Mouse (Mus musculus) 3T3-L1 (cell line): ENCODE data around the gene Chd1.

Experiments used
- DNase-seq: peaks from one replicate; pipeline ENCODE4 v3.0.0-alpha.2; 2015; ENCODE audit warnings: low read depth, low spot score

Gene Chd1

GRCm38 (mm10) chr17:15808468-15809374 is 104.0 kb downstream of the Chd1 start:
- DNase-seq: no peak

GRCm38 (mm10) chr17:15809949-15810348 is 105.2 kb downstream of the Chd1 start:
- DNase-seq: no peak

DNA sequence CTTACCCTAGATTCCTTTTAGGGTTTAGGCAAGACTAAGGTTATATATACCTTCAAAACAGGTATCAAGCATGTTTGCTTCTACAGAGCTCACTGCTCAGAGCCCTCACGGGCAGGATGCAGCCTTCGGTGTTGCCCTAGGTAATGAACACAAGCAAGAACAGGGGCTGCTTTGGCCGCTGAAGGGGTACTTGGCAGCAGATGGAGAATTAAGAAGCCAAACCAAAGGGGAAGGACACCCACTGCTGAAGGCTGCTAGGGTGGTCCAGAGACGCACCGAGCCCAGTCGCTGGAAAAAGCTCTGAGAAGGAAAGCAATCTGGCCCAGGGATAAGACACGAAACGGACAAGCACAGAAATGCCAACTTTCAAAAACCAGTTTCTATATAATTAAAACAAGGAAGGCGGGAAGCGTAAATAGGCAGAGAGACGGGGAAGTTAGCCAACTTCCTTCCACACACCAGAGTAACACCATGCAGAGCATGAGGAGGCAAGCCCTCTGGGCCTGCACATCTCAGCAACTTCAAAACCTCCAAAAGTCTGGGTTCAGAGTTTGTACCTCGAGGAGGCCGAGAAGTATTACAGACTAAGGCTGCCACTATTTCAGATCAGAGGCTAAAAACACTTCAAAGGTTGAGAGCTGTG is 107.5 kb downstream of the Chd1 start:
- DNase-seq: no peak

DNA sequence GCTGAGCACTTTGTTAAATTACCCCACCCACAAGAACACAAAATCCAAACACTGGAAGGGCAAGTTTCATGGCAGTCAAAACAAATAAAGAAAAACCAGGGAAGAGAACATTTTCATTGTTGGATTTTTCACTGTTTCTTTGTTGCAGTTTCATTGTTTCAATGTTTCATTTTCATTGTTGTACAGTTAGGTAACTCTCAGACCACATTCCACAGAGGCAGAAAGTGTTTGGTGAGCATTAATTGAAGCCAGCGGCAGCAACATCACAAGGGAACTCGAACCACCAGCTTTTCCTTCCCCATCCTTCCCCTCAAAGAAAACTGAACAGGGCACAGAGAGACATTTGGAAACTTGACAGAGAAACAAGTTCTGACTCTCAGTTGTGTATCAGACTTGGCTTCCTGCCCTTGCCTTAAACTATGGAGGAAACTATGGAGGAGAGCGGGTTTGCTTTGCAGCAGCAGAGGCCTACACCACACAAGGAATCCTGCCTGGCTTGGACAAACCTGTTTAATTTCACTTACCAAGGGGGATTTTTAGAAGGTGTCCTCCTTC is 109.0 kb downstream of the Chd1 start:
- peak; percentile 37 for DNase-seq

- no peak for DNase-seq
Measured at GRCm38 (mm10) chr17:15815312-15816018, 110.7 kb downstream of the Chd1 start.

- no peak for DNase-seq
Measured at GRCm38 (mm10) chr17:15816379-15817095, 111.8 kb downstream of the Chd1 start.

DNA sequence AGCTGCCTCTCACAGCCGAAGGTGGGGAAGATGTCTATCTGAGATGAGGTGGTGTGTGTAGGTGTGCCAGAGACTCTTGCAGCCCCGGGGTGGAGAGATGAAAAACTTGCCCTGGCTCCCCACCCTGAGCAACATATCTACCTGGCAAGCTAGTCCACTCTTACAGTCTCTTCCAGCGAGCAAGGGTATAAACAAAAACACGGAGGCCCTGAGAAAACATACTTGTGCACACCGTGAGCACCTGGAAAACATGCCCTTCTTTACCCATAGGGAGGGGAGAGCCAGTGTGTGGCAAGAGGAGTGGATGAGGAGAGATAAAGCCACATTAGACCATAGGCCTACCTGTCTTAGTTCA is 112.3 kb downstream of the Chd1 start:
- no peak for DNase-seq

- DNase-seq: peak; percentile 9
Measured at GRCm38 (mm10) chr17:15817634-15818033, 112.9 kb downstream of the Chd1 start.

- DNase-seq: no peak
Measured at GRCm38 (mm10) chr17:15818372-15818771, 113.6 kb downstream of the Chd1 start.

GRCm38 (mm10) chr17:15820146-15820545 is 115.4 kb downstream of the Chd1 start:
- DNase-seq: peak; percentile 31

- DNase-seq: no peak
Measured at GRCm38 (mm10) chr17:15820761-15821160, 116.0 kb downstream of the Chd1 start.

DNA sequence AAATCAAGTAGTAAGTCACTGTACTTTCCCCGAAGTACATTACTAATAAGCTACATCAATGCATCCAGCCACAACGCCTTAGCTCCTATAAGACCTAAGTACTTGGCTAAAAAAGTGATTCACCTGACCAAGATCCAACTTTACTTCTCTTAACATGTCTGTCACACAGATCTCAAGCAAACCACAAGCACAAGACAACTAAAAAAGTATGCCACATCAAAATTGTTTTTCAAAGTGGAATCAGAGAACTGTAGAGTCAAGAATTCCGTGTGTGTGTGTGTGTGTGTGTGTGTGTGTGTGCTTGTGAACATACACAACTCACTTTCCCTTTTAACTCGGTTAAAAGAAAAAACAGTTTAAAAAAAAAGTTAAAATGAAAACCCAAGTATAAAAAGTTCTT is 116.9 kb downstream of the Chd1 start:
- DNase-seq: peak; percentile 48
